Mouse (Mus musculus) left cerebral cortex, adult 8-10 months (tissue): ENCODE results near the gene Trmt2a. TPM values are rescaled to one million over a fixed set of nuclear protein-coding genes. Genes with fewer than 3 reads are reported as not detected.
"Not testable (repeated sequence)": the region's sequence is repeated elsewhere in the genome, so short reads cannot be mapped to it uniquely, and the experiment has no call there.

Source experiments
- DNase-seq, 2 experiments: peaks; one replicate each; pipeline ENCODE4 v3.0.0; 2022; ENCODE audit warnings: low spot score in 2 of 2
- microRNA-seq, 2 experiments: library from miRNA; unstranded; fragments of <30 nt; microRNA quantifications; one replicate each; pipeline ENCODE4 v1.2.0; 2022
- total RNA-seq, 4 experiments: library from RNA; stranded (reverse); gene quantifications; 2 replicates each; pipeline ENCODE4 v1.2.4; 2022

Gene Trmt2a
- total RNA-seq, 4 experiments from 2014 or later: 45.5 to 57.0 (median 48.8) TPM

DNA sequence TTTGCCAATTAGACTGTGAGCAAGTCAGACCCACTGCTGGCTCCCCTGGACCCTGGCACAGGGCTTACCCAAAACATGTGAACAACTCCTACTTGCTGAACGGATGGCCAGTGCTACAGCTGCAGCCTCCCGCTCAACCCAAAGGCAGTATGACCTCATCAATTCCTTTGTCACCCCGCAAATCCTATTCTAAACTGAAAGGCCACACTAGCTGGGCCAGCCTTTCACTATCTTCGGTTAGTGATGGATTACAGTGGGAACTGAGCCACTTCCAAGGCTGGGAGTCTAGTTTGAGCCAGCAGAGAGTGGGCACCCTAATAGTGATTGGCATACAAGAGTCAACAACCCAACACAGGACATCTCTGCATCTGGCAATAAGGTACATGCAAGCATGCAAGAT is 39.7 kb downstream of the Trmt2a start:
- DNase-seq: no peak

GRCm38 (mm10) chr16:18288581-18289061 is 40.1 kb downstream of the Trmt2a start:
- DNase-seq: peak in 1 of 2 experiments; percentile 48

DNA sequence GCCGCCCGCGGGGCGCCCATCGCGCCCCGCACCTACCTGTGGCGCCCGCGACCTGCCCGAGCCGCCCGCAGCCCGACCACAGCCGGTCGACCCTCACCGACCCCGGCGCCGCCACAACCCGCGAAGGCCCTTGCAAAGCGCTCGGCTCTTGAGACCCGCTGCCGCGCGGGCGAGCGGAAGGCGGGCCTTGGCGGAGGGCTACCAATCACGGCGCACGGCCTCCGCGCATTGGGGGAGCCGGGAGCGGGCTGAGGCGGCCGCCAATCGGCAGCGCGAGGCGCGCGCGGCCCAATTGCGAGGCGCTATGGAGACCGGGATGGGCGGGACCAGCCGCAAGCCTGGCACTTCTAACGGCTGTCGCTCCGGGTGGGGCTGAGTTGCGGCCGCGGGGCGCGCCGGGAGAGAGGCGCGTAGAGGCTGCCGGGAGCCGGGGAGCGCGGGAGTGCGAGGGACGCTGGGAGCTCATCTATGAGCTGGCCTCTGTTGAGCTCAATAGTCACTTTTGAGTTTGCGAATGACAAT is 40.6 kb downstream of the Trmt2a start, which contains the start of gene Dgcr8:
Gene Dgcr8, minus strand, starts transcription at position 180 of the 522 bp plus-strand sequence.
- peak; percentile 93 to 98 for DNase-seq

DNA sequence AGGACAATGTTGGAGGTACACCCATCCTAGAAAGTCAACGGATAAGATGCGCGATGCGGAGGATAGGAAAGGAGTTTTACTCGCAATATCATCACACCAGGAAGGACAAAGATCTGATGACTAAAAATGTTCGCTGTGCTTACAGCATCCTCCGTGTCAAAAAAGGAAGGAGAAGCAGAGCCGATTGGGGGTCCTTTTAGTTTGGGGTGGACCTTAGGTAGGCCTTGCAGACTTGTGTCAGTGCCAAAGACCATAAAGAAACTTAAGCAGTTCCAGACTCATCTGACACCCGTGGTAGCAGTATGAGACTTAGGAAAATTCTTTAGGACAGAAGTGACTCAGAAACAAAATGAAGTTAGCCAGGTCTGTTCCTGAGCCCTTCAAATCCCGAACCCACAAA is 41.1 kb downstream of the Trmt2a start:
- DNase-seq: not testable (repeated sequence)

Small RNA genes lying within 50 kb of the gene (microRNA-seq; reads per million reads assigned to microRNA genes)
- gene Gm24572 (0 reads per million in 2 experiments), gene Mir1306 (162 to 260 reads per million in 2 experiments)

Other genes starting within 250 kb of the Trmt2a start
- gene Dgcr6, start 195.8 kb upstream of the Trmt2a start, total RNA-seq: 10 to 100 TPM; 69.8 to 89.4 (median 80.6) TPM
- 10 to 100 TPM; 27.2 to 45.1 (median 31.8) TPM for gene Prodh, start 158.5 kb upstream of the Trmt2a start, total RNA-seq
- 100 to 1,000 TPM; 100 to 120 (median 105) TPM for gene Rtn4r, start 121.0 kb upstream of the Trmt2a start, total RNA-seq
- not detected for gene Ccdc188, start 30.8 kb upstream of the Trmt2a start, total RNA-seq
- gene Zdhhc8, start 13.5 kb upstream of the Trmt2a start, total RNA-seq: 100 to 1,000 TPM; 106 to 125 (median 117) TPM
- gene Ranbp1, start 53 bp downstream of the Trmt2a start, total RNA-seq: 10 to 100 TPM; 83.1 to 99.0 (median 90.9) TPM
- not detected for gene Gm49776, start 9.6 kb downstream of the Trmt2a start, total RNA-seq
- gene Dgcr8, start 40.6 kb downstream of the Trmt2a start, total RNA-seq: 10 to 100 TPM; 35.5 to 42.7 (median 39.4) TPM
- gene Tango2, start 99.4 kb downstream of the Trmt2a start, total RNA-seq: 100 to 1,000 TPM; 135 to 145 (median 142) TPM
- 10 to 100 TPM; 34.2 to 42.1 (median 38.2) TPM for gene Arvcf, start 99.5 kb downstream of the Trmt2a start, total RNA-seq
- gene Txnrd2, start 177.7 kb downstream of the Trmt2a start, total RNA-seq: 10 to 100 TPM; 16.5 to 22.7 (median 19.1) TPM
- 10 to 100 TPM; 92.9 to 97.2 (median 94.3) TPM for gene Comt, start 178.2 kb downstream of the Trmt2a start, total RNA-seq